Mouse (Mus musculus): ENCODE results near the gene Hoxa9.

The Hoxa9 gene

GRCm38 (mm10) chr6:52227470-52228222 is 3.2 kb downstream of the Hoxa9 start:
- peak; percentile 54 for DNase-seq

DNA sequence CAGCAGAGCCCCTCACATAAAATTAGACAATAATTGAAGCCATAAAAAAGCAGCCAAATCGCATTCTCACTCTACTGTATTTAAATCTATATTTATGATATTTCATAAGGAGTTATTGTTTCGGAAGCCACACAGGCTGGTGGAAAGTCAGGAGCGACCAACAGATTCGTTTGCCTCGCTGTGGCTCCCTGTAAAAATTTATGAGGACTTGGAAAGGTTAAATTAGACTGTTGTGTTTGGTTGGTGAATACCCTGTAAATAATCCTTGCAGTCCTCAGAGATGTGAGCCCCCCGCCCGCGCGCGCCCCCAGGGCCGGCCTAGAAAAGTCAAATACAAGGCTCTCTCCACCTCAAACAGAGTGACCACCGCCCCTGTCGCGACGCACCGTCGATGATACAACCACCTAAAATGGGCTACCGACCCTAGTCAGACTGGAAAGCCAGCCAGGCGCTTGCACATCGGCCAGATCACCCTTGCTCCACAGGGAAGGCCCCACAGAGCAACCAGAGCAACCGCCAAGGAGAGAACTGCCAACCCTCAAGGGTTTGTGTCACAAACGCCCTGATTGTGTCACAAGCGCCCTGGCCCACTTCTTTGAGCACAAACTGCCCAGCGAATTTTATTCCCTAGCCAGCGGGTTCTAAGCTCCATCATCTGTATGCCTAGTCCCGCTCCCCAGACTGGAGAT is 4.2 kb downstream of the Hoxa9 start:
- peak; percentile 67 for DNase-seq

DNA sequence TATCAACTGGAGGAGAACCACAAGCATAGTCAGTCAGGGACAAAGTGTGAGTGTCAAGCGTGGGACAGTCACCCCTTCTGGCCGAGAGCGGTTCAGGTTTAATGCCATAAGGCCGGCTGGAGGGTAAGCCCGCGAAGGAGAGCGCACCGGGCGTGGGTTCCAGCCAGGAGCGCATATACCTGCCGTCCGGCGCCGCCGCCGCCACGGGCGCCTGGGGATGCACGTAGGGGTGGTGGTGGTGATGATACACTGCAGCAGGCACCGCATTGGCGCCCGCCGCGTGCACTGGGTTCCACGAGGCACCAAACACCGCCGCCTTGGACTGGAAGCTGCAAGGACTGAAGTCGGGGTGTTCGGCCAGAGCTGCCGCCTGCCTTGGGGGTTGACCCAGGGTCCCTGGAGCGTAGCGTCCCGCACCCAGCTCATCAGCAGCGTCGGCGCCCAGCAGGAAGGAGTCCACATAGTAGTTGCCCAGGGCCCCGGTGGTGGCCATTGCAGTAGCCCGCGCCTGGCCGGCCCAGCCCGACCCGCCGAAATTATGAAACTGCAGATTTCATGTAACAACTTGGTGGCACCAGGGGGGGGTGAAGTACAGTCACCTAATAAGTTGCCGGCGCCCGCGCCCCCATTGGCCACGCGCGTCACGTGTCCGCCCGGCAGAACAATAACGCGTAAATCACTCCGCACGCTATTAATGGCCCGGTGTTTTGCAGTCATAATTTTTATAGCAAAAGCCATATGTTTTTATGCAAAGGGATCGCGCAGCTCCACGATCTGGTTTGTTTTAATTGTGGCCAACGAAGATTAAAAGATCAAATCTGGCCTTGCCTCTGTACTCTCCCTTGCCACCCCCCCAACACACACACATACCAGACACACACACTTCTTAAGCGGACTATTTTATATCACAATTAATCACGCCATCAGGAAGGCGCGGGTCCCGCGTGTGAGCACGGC is 5.0 kb downstream of the Hoxa9 start:
- peak; percentile 91 for DNase-seq

GRCm38 (mm10) chr6:52224895-52225611 is 5.8 kb downstream of the Hoxa9 start:
- DNase-seq = peak; percentile 64

GRCm38 (mm10) chr6:52223939-52224760 is 6.7 kb downstream of the Hoxa9 start:
- peak; percentile 67 for DNase-seq

DNA sequence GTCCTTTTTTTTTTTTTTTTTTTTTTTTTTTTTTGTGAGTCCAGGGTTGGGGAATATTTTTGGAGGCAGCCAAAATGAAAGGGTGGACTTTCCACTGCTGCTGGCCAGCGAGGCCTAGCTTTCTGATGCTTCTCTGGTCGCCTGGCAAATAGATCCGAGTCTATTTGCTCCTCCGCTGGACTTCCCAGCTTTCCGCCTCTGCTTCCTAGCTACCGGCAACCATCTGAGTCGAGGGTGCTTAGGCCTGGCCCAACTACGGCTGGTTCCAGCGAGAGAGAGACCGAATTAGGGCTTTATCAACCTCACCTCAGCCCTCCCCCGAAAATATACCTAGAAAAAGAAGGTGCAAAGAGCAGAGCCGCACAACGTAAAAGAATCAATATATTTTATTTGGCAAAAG is 8.2 kb downstream of the Hoxa9 start:
- DNase-seq = no peak

- DNase-seq = no peak
Measured at GRCm38 (mm10) chr6:52221993-52222685, 8.8 kb downstream of the Hoxa9 start.

DNA sequence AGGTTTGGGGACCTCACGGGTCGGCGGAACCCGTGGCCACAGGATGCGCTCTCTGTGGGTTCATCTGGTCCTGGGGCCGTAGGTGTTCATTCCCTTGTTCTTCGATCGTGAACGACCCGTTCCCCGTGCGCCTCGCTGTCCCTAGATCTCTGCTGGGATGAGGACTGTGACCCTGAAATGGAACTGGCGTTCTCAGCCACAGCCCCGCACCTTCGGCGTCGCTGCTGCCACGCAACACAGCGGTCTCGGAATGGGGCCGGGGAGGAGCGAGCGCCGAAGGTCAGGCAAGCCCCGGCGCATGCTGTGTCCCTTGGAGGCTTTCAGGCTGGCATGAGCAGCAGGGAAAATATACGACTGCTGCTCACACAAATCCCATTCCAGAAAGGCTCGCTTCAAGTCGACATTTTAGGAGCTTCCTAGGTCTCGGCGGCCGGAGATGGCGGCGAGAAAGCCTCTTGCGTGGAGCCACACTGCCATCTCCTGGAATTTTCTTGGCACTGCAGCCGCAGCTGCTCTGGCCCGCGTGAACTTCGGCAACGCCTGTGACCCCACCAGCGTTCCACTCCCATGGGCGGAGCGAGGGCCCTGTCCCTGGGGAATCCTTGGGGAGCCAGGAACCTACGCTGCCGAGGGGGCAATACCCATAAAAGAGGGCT is 9.4 kb downstream of the Hoxa9 start, which contains the start of gene Hoxa7:
Hoxa7 (minus strand) TSS at position 518 of the 656 bp plus-strand sequence.
- DNase-seq = peak; percentile 98

DNA sequence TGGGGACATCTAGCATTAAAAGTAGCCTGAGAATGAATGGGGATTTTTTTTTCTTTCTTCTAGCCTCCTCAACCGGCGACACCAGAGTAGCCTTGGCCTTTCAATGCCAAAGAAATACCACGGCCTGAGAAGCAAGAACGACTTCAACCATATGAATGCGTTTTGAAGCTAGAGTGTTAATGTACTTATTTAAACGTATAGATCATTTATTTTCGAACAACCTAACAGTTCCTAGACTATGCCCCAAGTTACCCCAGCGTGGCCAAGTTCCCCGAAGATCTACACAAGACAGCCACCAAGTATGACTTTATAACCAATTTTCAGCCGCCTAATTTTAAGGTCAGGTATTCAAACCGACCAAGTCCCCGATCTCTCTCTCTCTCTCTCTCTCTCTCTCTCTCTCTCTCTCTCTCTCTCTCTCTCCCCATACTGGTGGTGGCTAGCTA is 10.0 kb downstream of the Hoxa9 start:
- no peak for DNase-seq

GRCm38 (mm10) chr6:52220003-52220864 is 10.7 kb downstream of the Hoxa9 start:
- peak; percentile 83 for DNase-seq

GRCm38 (mm10) chr6:52219234-52219942 is 11.5 kb downstream of the Hoxa9 start:
- DNase-seq = peak; percentile 52

DNA sequence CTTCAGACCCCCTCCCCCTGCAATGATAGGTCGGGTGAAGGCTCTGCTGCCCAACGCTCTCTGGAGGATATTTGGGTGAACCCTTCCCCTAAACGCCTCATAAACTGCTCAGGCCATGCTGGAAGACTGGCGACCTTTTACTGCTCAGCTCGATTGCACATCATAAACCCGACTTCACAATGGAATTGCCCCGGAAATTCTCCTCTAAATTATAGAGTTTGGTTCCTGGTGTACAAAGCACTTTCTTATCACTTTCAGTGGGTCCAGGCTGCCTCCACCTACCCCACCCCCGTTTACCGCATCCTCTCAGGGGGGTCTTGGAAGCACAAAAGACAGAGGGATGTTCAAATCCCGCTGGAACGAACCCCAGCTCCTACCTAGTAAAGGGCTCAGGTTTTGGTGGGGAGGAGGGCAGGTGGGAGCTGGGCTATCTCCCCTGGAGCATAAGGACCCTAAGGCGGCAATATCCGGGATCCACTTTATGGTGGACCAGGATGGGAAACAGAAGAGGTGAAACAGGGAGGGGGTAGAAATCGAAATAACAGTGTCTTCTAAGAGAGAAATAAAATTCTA is 12.2 kb downstream of the Hoxa9 start:
- peak; percentile 66 for DNase-seq

DNA sequence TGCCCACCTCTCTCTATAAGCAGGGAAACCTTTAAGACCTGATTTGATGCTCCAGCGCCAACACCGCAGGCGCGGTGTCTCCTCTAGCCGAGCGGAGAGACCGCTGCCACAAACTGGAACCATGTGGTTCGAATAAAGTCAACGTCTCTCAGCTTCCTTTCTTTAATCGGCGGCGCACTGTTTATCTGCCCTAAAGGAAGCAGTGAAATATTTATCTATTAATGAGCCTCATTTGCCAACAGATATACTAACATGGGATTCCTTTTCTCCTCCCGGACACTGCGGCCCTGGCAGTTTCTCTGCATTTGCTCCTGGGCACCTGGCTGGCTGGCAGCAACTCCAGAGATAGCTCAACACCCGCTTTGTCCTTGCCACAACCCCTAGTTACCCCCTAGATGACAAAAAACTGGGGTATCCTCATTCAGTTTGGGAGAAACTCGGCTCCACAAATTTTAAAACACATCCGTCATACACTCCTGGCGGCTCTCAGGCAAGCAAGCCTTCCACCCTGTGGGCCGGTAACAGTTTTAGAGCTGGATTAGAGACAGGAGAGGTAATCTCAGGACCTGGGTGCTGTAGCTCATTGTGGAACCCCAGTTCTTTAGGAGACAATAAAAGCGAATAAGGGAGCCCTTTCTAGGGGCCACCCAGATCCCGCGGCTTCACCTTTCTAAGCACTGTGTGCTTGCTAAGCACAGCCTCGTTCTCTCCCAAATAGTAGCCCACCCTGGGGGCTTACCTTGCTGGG is 12.8 kb downstream of the Hoxa9 start:
- peak; percentile 66 for DNase-seq

DNA sequence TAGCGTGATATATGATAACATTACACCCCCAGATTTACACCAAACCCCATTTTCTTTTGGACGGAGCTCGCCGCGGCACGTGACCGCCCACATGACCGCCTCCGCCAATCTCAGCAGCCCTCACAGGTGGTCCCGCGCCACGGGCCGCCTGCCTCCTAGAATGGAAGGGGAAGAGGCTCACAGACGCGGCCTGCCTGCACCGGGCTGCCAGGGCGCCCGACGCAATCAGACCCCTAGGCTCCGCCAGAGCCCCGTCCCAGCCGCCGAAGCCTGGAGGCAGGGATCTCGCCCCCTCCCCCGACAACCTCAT is 13.5 kb downstream of the Hoxa9 start:
- DNase-seq = peak; percentile 93

- peak; percentile 83 for DNase-seq
Measured at GRCm38 (mm10) chr6:52216691-52217458, 14.0 kb downstream of the Hoxa9 start.

- DNase-seq = peak; percentile 69
Measured at GRCm38 (mm10) chr6:52215771-52216535, 14.9 kb downstream of the Hoxa9 start.

Data from kidney, adult 18-20 months (tissue).